8 mouse cellular contexts compared by ENCODE assay signal in genomic region chr19:5422895-5423443, GRCm38 (mm10). TPM values are rescaled to one million over a fixed set of nuclear protein-coding genes. Genes with fewer than 3 reads are reported as not detected.
DNase-seq lines count a peak whose midpoint lies in the region; ATAC-seq and TF ChIP-seq lines count a peak whose summit lies in the region.

No protein-coding gene starts in this region.

- peak overlapping the region; percentile 85; the same call in 1 of the 2 replicates for H3K9ac ChIP-seq in kidney, postnatal 0 days (ENCODE audit: low read depth, low read length)
- H3K9ac ChIP-seq in embryonic facial prominence, embryonic 14.5 days (ENCODE audit: low read depth, low read length) = peak overlapping the region; percentile 84; the same call in 1 of the 2 replicates
- H3K9ac ChIP-seq in hindbrain, embryonic 13.5 days = peak overlapping the region; percentile 83
- peak overlapping the region; percentile 85; the same call in 1 of the 2 replicates for H3K9ac ChIP-seq in midbrain, embryonic 15.5 days

- no peak for DNase-seq in kidney, postnatal 0 days (ENCODE audit: low spot score)
- no peak for DNase-seq in kidney, postnatal 36 days
- no peak for DNase-seq in embryonic facial prominence, embryonic 14.5 days (ENCODE audit: low spot score)
- no peak for DNase-seq in adrenal gland, adult 8-10 months
- no peak for DNase-seq in urinary bladder, adult 2 months (ENCODE audit: low spot score)
- no peak for DNase-seq in retina, postnatal 1 day

- H3K27ac ChIP-seq in kidney, postnatal 0 days = no peak overlapping the region
- H3K27ac ChIP-seq in embryonic facial prominence, embryonic 14.5 days (replicated peaks; ENCODE audit: low read depth, low read length) = no peak overlapping the region
- H3K27ac ChIP-seq in hindbrain, embryonic 13.5 days = no peak overlapping the region
- no peak overlapping the region for H3K27ac ChIP-seq in midbrain, embryonic 15.5 days

- WGBS in kidney, postnatal 0 days = 84% methylated on average over 9 of the region's 9 CpGs
- WGBS in embryonic facial prominence, embryonic 14.5 days = 83% methylated on average over 9 of the region's 9 CpGs
- 67% methylated on average over 9 of the region's 9 CpGs for WGBS in hindbrain, embryonic 13.5 days
- WGBS in midbrain, embryonic 15.5 days = 65% methylated on average over 9 of the region's 9 CpGs

- TF ChIP-seq CTCF in kidney, postnatal 0 days (IDR thresholded peaks at IDR 0.05; ENCODE audit: low read depth) = no peak

- H3K9me3 ChIP-seq in kidney, postnatal 0 days (replicated peaks; ENCODE audit: low read length) = no peaks in the 10 kb centered on the region
- no peaks in the 10 kb centered on the region for H3K9me3 ChIP-seq in embryonic facial prominence, embryonic 14.5 days (ENCODE audit: control insufficient read depth, low read length)
- H3K9me3 ChIP-seq in hindbrain, embryonic 13.5 days = no peaks in the 10 kb centered on the region
- no peaks in the 10 kb centered on the region for H3K9me3 ChIP-seq in midbrain, embryonic 15.5 days

- H3K27me3 ChIP-seq in kidney, postnatal 0 days (ENCODE audit: insufficient read depth, low read length) = no peaks in the 10 kb centered on the region
- H3K27me3 ChIP-seq in embryonic facial prominence, embryonic 14.5 days (replicated peaks; ENCODE audit: control insufficient read depth, insufficient read depth, low read length) = no peaks in the 10 kb centered on the region
- no peaks in the 10 kb centered on the region for H3K27me3 ChIP-seq in hindbrain, embryonic 13.5 days
- no peaks in the 10 kb centered on the region for H3K27me3 ChIP-seq in midbrain, embryonic 15.5 days (replicated peaks)

- H3K4me2 ChIP-seq in kidney, postnatal 0 days (ENCODE audit: low read length) = peak overlapping the region; percentile 78; the same call in 1 of the 2 replicates
- peak overlapping the region; percentile 93 for H3K4me2 ChIP-seq in embryonic facial prominence, embryonic 14.5 days (ENCODE audit: low read depth, low read length)
- peak overlapping the region; percentile 83 for H3K4me2 ChIP-seq in hindbrain, embryonic 13.5 days
- H3K4me2 ChIP-seq in midbrain, embryonic 15.5 days = peak overlapping the region; percentile 84

- ATAC-seq in kidney, postnatal 0 days (replicated peaks; ENCODE audit: low FRiP score, low read depth) = no peak
- ATAC-seq in embryonic facial prominence, embryonic 14.5 days (ENCODE audit: low read depth) = no peak
- ATAC-seq in hindbrain, embryonic 13.5 days (ENCODE audit: low FRiP score) = no peak
- no peak for ATAC-seq in midbrain, embryonic 15.5 days (replicated peaks)

- H3K4me1 ChIP-seq in kidney, postnatal 0 days (replicated peaks; ENCODE audit: insufficient read depth, low read length) = peaks cover 30% of the 10 kb centered on the region
- peaks cover 17% of the 10 kb centered on the region for H3K4me1 ChIP-seq in embryonic facial prominence, embryonic 14.5 days (ENCODE audit: control insufficient read depth, insufficient read depth, low read length)
- H3K4me1 ChIP-seq in hindbrain, embryonic 13.5 days (replicated peaks) = peaks cover 54% of the 10 kb centered on the region
- H3K4me1 ChIP-seq in midbrain, embryonic 15.5 days = peaks cover 39% of the 10 kb centered on the region

- peak overlapping the region; percentile 67; the same call in 1 of the 2 replicates for H3K4me3 ChIP-seq in kidney, postnatal 0 days (replicated peaks; ENCODE audit: low read depth, low read length)
- H3K4me3 ChIP-seq in embryonic facial prominence, embryonic 14.5 days (ENCODE audit: low read depth, low read length) = no peak overlapping the region
- H3K4me3 ChIP-seq in hindbrain, embryonic 13.5 days = peak overlapping the region; percentile 82
- H3K4me3 ChIP-seq in midbrain, embryonic 15.5 days = peak overlapping the region; percentile 64

- H3K36me3 ChIP-seq in kidney, postnatal 0 days (ENCODE audit: insufficient read depth, low read length) = peaks cover 27% of the 10 kb centered on the region; the same call in 1 of the 2 replicates
- H3K36me3 ChIP-seq in embryonic facial prominence, embryonic 14.5 days (ENCODE audit: control insufficient read depth, insufficient read depth, low read length) = peaks cover 48% of the 10 kb centered on the region
- peaks cover 51% of the 10 kb centered on the region for H3K36me3 ChIP-seq in hindbrain, embryonic 13.5 days
- H3K36me3 ChIP-seq in midbrain, embryonic 15.5 days (replicated peaks) = peaks cover 14% of the 10 kb centered on the region; the same call in 1 of the 2 replicates

RNA-seq across cellular contexts. Expression of gene Drap1, which starts 1.8 kb away (rescaled TPM):
- 237 and 246 TPM in 2 replicates for polyA plus RNA-seq in kidney, postnatal 0 days (2015; fragmentation: Nextera tagmentation; extraction: Ambion mirVana)
- 191 and 195 TPM in 2 replicates for polyA plus RNA-seq in embryonic facial prominence, embryonic 14.5 days (2014; fragmentation: Nextera tagmentation; extraction: Ambion mirVana)
- 322 and 323 TPM in 2 replicates for polyA plus RNA-seq in hindbrain, embryonic 13.5 days (2015; fragmentation: Nextera tagmentation; extraction: Ambion mirVana)
- polyA plus RNA-seq in midbrain, embryonic 15.5 days (2015; fragmentation: Nextera tagmentation; extraction: Ambion mirVana) = 291 and 296 TPM in 2 replicates
- total RNA-seq in adrenal gland, adult 8-10 months (2022) = 100 to 1,000 TPM; 272 to 295 (median 289) TPM
- 228 and 236 TPM in 2 replicates for polyA plus RNA-seq in urinary bladder, adult 2 months (2012; rRNA removed)

RNA-seq across cellular contexts. Expression of gene AI837181, which starts 2.0 kb away (rescaled TPM):
- polyA plus RNA-seq in kidney, postnatal 0 days (2015; fragmentation: Nextera tagmentation; extraction: Ambion mirVana) = 55.7 and 55.8 TPM in 2 replicates
- polyA plus RNA-seq in embryonic facial prominence, embryonic 14.5 days (2014; fragmentation: Nextera tagmentation; extraction: Ambion mirVana) = 51.1 and 56.1 TPM in 2 replicates
- 68.5 and 69.7 TPM in 2 replicates for polyA plus RNA-seq in hindbrain, embryonic 13.5 days (2015; fragmentation: Nextera tagmentation; extraction: Ambion mirVana)
- 71.5 and 74.9 TPM in 2 replicates for polyA plus RNA-seq in midbrain, embryonic 15.5 days (2015; fragmentation: Nextera tagmentation; extraction: Ambion mirVana)
- total RNA-seq in adrenal gland, adult 8-10 months (2022) = 10 to 100 TPM; 52.2 to 59.2 (median 52.8) TPM
- polyA plus RNA-seq in urinary bladder, adult 2 months (2012; rRNA removed) = 65.3 and 68.9 TPM in 2 replicates

RNA-seq across cellular contexts. Expression of gene Tsga10ip, which starts 20.6 kb away (rescaled TPM):
- polyA plus RNA-seq in kidney, postnatal 0 days (2015; fragmentation: Nextera tagmentation; extraction: Ambion mirVana) = 0.31 and 0.39 TPM in 2 replicates
- polyA plus RNA-seq in embryonic facial prominence, embryonic 14.5 days (2014; fragmentation: Nextera tagmentation; extraction: Ambion mirVana) = 0.53 TPM in 1 of 2 replicates, not detected in the other
- polyA plus RNA-seq in hindbrain, embryonic 13.5 days (2015; fragmentation: Nextera tagmentation; extraction: Ambion mirVana) = 0.18 TPM in 1 of 2 replicates, not detected in the other
- polyA plus RNA-seq in midbrain, embryonic 15.5 days (2015; fragmentation: Nextera tagmentation; extraction: Ambion mirVana) = not detected in 2 replicates
- total RNA-seq in adrenal gland, adult 8-10 months (2022) = under 1 TPM in 1 of 4 experiments, not detected in 3; 0.17 TPM
- not detected in 2 replicates for polyA plus RNA-seq in urinary bladder, adult 2 months (2012; rRNA removed)

RNA-seq across cellular contexts. Expression of gene Fosl1, which starts 24.4 kb away (rescaled TPM):
- 0.32 TPM in 1 of 2 replicates, not detected in the other for polyA plus RNA-seq in kidney, postnatal 0 days (2015; fragmentation: Nextera tagmentation; extraction: Ambion mirVana)
- polyA plus RNA-seq in embryonic facial prominence, embryonic 14.5 days (2014; fragmentation: Nextera tagmentation; extraction: Ambion mirVana) = not detected in 2 replicates
- 0.48 TPM in 1 of 2 replicates, not detected in the other for polyA plus RNA-seq in hindbrain, embryonic 13.5 days (2015; fragmentation: Nextera tagmentation; extraction: Ambion mirVana)
- polyA plus RNA-seq in midbrain, embryonic 15.5 days (2015; fragmentation: Nextera tagmentation; extraction: Ambion mirVana) = 0.40 TPM in 1 of 2 replicates, not detected in the other
- total RNA-seq in adrenal gland, adult 8-10 months (2022) = under 1 TPM in 3 of 4 experiments, not detected in 1; 0.22 to 0.86 (median 0.56) TPM
- polyA plus RNA-seq in urinary bladder, adult 2 months (2012; rRNA removed) = 0.07 TPM in 1 of 2 replicates, not detected in the other

RNA-seq across cellular contexts. Expression of gene Sart1, which starts 34.5 kb away (rescaled TPM):
- 56.1 and 57.8 TPM in 2 replicates for polyA plus RNA-seq in kidney, postnatal 0 days (2015; fragmentation: Nextera tagmentation; extraction: Ambion mirVana)
- polyA plus RNA-seq in embryonic facial prominence, embryonic 14.5 days (2014; fragmentation: Nextera tagmentation; extraction: Ambion mirVana) = 50.3 and 65.9 TPM in 2 replicates
- 72.1 and 73.0 TPM in 2 replicates for polyA plus RNA-seq in hindbrain, embryonic 13.5 days (2015; fragmentation: Nextera tagmentation; extraction: Ambion mirVana)
- polyA plus RNA-seq in midbrain, embryonic 15.5 days (2015; fragmentation: Nextera tagmentation; extraction: Ambion mirVana) = 72.5 and 77.3 TPM in 2 replicates
- total RNA-seq in adrenal gland, adult 8-10 months (2022) = 100 to 1,000 TPM in 2 of 4 experiments, 10 to 100 TPM in 2; 75.2 to 101 (median 98.6) TPM
- polyA plus RNA-seq in urinary bladder, adult 2 months (2012; rRNA removed) = 36.7 and 51.4 TPM in 2 replicates
